Mouse (Mus musculus): ENCODE data around the gene Lgi1.

Gene Lgi1

DNA sequence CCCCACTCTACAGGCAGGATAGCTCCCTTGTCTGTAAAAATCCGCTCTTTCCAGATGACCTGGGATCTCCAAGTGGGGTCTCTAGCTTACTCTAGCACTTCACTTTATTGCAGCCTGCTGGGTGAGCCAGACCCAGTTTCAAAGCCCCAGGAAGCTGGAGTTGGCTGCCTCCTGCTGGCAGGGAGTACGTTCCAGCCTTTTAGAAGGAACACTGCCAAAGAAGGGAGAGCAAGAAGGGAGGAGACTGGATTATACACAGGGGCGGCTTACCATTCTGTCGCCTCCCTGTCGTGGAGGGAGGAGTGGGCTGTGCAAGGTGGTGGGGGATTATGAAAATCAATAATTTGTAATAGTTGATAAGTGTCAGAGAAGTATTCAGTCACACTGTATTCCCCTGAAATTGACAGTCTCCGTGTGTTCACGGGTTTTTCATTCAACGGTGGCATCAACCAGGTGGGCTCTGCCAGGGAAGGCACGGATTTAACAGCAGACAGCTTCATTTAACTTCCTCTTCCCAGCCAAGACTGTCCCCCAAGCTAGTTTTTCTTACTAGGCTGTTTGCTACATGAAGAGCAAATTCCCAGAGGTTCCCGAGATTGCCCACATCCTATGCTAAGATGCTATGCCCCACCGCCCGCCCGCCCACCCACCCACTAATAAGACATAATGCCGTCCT, 369 bp upstream of the Lgi1 start:
- no peak for DNase-seq (ENCODE audit: low spot score in 2 of 2)

DNA sequence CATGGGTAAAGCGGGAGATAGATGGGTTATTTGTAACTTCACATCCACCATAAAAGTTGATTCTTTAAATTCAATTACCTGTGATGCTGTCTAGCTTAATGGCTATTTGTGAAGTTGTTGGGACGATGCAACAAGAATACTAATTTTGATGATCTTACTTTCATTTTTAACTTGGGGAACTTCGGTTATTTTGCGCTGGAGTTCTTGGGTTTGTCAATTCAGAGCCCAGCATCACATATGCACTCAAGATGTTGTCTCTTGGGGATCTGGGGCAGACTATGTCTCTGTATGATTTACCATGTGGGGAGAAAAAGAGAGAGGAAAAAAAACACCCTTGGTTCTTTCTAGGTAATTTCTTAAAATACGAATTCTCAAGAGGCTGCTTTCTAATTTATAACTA, 1.4 kb downstream of the Lgi1 start:
- no peak for DNase-seq (ENCODE audit: low spot score in 2 of 2)

DNA sequence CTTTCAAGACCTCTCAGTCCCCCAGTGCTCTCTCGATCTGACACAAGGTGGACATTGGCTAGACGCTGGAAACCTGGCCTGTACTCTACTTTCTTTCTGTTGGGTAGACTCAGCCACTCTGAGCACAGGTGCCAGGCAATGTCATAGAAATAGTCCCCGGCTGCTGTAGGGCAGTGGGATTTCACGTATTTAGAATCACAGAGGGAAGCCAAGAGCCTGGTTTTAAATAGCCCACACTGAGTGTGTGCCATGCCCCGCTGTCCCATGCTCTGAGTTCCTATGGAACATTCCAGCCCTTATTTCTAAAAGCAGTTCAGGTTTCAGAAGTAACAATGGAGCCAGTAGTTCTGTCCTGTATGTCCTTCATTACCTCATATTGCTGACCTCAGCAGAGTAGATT, 3.1 kb downstream of the Lgi1 start:
- no peak for DNase-seq (ENCODE audit: low spot score in 2 of 2)

DNA sequence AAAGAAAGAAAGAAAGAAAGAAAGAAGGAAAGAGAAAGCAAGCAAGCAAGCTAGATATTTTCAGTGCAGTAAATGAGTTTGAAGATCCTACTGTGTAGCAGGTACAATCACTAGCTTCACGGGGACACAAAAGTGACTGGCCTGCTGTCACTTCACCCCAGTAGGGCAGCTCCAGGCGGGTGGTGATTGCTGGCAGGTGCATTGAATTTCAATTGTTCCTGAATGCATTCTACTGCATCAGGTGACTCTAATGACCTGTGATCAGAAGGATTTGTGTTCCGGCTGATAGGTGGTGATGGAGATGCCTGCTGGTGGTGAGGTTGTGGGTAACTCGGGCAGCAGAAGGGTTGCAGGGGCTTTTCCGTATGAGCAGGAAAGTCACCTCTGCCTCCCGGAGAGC, 6.7 kb downstream of the Lgi1 start:
- DNase-seq (ENCODE audit: low spot score in 2 of 2) = no peak

DNA sequence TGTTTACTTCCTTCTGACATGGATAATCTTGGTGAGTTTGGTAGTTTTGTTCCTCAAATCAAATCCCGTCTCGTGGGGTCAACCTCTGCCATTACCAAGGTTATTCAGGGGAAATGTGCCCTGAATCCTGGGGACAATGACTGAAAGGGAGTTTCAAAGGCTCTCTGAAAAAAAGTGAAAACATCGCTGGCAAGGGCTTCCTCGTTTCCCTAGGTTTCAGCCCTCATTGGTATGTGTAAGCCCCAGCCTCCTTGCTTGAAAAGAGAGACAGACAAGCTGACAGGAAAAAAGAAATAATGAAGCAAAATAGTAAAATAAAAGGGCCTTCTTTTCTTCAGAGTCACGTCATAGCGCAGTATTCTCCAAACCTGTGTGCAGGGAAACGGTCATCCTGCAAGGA, 9.5 kb downstream of the Lgi1 start:
- no peak for DNase-seq (ENCODE audit: low spot score in 2 of 2)

DNA sequence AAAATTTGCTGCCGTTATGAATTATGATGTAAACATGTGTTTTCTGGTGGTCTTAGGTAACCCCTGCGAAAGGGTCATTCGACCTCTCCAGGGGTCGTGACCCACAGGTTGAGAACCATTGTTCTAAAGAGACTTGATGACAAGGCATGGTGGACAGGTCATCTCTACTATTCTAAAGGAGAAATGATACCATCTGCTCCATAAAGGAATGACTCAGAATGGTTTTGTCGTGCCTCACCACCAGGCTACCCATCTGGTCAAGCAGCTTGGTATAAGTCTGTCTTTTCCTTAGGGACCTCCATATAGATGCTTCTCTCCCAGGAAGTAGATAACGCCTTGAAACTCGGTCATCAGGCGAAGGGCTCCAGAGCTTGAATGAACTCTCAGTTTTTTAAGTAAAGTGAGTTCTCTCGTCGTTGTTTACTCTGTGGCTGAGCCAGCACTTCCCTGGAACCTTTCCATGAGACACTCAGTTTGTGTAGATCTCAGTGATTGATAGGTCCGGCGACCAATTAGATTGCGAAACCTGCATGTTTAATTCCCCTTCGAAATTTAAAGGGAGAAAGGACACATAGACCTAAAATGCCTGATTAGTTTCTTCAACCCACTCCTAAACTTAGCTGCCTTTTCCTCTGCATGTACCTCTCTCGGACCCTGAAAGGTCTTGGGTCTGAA, 10.5 kb downstream of the Lgi1 start:
- DNase-seq (ENCODE audit: low spot score in 2 of 2) = peak in 1 of 2 experiments; percentile 22

DNA sequence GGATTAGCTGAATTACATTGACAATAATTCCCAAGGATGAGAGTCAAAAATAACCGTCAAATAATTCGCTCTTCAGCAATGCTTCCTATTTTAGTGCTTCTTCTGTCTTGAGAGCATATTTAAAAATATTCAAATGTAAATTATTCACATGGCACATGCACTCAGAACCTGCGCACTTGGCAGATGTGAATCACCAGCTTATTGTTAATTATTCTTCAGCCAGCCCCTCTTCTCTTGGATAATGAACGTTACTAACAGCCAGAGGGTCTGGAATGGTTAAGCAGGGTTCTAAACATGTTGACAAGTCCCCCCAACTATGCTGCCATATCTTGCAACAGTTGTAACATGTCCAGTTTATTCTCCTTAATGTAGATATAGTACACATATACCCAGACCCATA, 11.9 kb downstream of the Lgi1 start:
- DNase-seq (ENCODE audit: low spot score in 2 of 2) = no peak

DNA sequence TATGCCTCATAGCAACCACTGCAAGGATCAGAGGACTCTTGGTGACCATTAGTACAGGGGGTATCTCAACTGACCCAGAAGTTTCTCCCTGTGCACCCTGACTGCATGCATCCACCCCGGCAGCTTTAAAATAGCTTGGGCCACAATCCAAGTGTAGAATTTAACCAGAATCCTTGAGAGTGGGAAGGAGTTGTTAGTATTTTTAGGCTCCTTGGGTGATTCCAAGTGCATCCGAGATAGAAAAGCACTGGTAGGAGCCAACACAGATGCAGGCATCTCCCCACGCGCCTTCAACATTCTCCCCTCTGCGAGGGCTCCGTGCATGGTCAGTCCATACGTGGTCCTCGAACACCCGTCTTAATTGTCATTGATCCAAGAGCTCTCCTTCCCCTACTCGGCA, 15.9 kb downstream of the Lgi1 start:
- no peak for DNase-seq (ENCODE audit: low spot score in 2 of 2)

DNA sequence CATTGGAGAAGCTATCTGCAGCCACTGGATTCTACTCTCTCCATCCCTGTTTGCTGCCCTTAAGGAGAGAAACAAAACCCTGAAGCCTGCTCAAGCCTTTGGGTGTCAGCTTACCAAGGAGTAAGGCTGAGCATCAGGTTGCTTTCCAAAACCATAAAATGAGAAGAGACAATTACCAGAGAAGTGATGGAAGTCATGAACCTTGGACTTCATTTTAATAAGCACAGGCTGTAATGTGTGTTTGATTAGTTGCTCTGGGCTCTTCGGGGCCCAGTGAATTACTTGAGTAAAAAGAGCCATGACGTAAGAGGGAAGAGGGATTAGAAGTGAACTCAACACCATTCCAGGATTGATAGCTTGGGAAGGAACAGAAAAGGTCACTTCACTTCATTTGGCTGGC, 18.1 kb downstream of the Lgi1 start:
- no peak for DNase-seq (ENCODE audit: low spot score in 2 of 2)

DNA sequence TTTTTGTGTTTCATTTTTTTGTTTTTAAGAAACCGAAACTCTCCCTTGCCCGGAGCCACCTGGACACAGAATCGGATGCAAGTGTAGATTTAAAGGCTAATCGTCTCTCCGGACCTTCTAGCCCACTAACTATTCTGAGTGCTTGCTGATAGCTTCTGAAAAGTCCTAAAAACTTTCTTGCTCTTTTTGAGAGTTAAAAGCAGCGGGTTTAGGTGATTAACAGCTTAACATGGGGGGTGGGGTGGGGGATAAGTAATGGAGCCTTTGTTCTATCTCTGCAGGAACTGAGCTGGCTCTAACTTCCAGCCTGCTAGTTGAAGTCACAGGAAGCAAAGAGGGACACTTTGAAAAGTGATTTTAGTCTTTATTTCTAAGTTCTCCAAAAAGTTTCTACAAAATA, 24.2 kb downstream of the Lgi1 start:
- no peak for DNase-seq (ENCODE audit: low spot score in 2 of 2)

DNA sequence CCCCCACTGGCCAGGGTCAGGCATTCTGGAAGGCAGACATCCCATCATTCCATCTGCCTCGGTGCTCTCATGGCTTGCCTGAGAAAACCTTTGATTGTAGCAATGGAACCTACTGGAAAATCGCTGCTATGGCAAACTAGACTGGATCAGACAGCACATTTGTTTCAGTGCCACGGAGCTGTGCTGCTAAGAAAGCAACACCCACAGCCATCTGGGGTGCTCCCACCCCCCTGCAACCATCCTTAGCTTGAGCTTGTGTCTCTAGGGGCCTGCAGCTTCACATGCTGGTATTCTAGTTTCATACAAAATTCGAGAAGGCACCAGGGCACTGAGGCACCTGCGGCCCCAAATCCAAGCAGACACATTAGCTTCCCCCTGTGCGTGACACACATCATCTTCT, 27.1 kb downstream of the Lgi1 start:
- DNase-seq (ENCODE audit: low spot score in 2 of 2) = no peak

DNA sequence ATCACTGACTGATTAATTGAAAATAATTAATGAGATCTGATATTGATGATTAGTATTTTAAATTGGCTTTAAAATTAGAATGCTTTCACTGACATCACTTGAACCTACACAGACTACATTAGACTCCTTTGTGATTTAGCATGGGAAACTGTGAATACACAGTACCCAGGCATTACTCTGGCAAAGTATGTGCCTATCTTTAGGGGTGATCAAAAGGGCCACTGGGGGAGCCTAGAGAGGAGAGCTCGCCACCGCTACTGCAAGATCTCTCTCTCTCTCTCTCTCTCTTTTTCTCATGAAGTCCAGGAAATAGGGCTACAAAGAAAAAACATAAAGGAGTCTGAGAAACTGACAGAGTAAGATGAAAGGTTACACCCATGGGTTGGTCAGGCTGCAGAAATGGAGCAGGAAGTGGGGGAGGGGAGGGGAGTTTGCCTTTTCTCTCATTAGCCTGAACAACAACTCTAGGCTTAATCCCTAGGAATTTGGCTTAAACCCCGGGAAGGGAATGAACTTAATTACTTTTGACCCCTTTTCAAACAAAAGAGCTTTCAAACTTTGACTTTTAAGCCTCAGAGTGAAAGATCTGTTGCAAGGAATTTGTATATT, 33.8 kb downstream of the Lgi1 start:
- no peak for DNase-seq (ENCODE audit: low spot score in 2 of 2)

DNA sequence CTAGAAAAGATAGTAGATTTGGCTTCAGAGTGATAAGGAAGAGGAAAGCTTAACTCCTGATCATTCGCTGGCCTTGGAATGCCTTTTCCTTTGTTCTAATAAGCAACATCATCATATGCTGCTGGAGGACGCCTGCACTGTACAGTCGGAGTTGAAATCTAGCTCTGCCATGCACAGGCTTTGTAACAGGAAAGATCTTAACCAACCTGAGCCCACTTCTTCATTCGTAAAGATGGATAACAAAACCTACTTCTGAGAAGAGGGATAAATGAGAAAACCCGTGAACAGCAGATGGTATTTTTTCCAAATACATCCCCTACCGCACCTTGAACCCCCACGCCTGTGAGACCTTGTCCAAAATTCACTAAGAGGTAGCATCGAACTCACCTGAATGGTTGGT, 43.8 kb downstream of the Lgi1 start:
- no peak for DNase-seq (ENCODE audit: low spot score in 2 of 2)

DNA sequence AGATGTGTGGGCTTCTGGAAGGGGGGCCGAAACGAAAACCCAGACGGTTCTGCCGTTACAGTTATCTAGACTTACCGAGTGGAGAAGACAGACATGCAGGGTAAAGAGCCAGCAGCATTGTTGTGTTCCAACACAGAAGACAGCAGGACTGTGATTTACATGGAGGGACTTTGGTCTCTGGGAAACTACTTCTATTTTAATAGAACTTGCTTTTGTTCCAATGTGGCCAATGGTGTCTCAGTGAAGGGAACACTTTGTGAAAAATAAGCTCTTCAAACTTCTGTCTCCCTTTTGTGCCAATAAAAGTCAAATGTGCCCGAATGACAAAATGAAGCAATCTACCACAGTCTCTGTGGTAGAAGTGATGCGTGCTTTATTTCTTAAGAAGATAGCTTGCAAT, 50.8 kb downstream of the Lgi1 start:
- DNase-seq (ENCODE audit: low spot score in 2 of 2) = no peak

DNA sequence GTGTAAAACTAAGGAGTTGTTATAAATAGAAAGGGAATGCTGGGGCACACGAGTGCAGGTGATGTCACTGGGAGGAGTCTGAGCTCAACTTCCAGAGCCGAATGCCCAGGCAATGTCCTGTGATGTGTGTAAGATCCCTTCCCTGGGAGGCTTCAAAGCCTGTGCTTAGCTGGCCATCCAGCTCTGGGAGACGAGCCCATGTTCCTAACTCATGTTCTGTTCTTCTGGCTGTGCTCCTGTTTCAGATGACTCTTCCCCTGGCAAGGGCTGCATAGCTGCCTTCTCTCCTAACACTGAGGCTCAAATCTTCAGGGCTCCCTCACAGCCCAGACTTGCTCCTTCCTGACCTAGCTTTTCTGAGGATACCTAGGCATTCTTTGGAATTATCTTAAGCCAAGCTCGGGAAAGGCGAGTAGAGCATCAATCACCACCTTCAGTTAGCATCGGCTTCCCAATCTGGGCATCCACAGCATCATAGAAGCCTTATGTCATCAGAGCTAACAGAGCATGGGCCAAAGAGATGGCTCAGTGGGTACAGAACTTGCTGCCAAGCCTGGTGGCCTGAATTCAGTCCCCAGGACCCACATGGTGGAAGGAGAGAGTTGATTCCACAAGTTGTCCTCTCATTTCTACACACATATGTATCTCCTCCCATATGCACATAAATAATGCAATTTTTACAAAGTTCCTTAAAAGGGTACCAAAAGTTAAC, 52.4 kb downstream of the Lgi1 start:
- DNase-seq (ENCODE audit: low spot score in 2 of 2) = peak in 1 of 2 experiments; percentile 25

DNA sequence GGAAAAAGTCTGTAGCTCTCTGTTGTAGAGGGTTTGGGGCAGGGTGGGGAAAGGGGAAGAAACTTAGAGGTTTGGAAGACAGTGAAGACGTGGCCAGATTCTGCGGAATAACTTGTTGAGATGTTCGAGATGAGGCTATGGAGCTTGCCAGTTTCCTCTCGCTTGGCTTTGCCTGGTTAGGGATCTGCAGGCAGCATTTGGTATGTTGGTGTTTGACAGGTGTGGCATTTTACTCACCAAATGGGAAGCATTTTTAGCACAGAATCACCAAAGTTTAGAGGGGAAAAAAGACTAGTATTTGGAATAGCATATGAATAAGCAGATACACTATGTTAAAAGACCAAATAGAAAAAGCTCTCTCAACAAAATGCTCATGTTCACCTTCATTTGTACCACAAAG, 54.0 kb downstream of the Lgi1 start:
- no peak for DNase-seq (ENCODE audit: low spot score in 2 of 2)

DNA sequence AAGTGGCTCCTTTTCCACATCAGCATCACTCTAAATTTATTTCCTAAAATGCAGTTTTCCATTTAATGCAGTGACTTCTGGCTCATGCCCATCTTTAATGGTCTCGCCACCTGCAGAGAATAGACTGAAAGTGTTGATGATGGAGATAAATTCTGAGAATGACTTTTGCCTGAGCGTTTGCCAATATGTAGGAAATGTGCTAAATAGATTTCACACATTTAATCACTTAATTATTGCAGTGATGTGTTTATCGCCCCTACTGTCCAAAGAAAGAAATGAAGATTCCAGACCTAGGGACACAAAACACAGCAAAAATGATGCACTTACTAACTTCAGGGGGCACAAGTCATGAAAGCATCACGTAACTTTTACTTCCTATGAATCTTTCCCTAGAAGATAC, 54.8 kb downstream of the Lgi1 start:
- no peak for DNase-seq (ENCODE audit: low spot score in 2 of 2)

DNA sequence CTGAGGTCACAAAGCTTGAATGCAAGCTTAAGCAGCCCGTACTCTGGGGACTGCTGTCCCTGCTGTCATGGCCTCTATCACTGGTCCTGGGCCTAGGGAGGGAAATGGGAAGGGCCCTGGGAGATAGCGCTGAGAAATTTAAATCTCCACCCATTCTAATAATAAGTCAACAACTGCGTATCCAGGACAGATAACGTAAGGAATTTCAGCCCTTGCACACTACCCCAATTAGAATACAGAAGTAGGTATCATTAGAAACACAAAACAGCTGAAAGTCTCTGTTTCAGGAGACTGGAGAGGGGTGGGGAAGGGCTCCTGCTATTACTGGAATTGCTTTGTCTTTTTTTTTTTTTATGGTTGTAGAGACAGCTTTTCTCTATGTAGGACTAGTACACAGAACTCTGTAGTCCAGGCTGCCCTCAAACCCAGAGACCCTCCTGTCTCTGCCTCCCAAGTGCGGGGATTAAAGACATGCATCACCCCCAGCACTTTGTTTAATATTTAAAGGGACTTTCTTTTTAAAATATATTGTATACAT, 56.4 kb downstream of the Lgi1 start:
- no peak for DNase-seq (ENCODE audit: low spot score in 2 of 2)

DNA sequence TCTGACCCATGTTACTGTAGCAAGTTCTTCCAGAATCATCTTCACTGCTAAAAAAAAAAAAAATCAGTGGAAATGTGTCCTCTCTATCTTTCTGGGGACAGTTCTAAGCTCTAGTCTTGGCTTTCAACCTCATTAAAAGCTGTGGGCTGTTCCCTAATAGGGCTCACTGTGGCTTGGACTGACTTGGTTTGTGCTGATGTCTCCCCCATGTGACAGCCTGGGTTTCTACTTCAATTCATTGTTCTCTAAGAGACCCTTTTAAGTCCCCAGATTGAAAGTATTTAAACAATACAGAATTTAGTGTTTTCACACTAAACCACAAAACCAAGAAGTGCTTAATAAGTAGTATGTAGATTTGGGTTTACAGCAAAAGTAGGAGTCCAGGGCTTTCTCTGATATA, 59.4 kb downstream of the Lgi1 start:
- no peak for DNase-seq (ENCODE audit: low spot score in 2 of 2)

DNA sequence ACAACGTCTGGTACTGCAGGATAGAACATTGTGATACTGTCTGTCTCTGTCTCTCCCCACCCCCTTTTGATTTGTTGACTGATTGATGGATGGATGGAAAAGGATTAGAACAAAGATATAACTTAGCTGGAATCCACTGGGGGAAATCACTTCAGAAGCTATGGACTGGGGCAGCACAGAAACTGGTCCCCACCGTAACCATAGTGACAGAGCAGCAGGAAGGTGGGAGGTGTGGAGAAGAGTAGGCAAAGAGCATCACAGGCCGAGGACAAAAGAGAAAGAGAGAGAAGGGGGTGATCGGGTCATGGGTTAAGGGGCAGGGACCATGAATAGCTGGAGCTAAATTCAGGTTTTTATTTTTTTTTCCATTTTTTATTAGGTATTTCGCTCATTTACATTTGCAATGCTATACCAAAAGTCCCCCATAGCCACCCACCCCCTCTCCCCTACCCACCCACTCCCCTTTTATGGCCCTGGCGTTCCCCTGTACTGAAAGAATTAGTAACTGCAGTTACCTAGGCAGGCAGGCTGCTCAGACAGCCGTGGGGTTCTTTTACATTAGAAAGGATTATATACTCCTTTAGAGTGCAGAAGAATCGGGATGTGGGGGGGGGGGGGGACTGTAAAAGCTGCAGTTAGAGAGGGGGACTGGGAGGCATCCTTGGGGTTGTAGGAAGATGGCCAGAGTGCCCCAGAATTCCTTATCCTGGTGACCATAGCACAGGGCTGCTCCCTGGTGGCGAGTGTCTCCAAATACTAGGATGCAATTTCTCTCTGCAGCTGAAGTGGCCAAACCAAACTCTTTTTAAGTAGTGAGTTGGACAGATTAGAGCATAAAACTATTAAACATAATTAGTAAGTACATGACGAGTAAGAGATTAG, 60.1 kb downstream of the Lgi1 start:
- DNase-seq (ENCODE audit: low spot score in 2 of 2) = no peak

DNA sequence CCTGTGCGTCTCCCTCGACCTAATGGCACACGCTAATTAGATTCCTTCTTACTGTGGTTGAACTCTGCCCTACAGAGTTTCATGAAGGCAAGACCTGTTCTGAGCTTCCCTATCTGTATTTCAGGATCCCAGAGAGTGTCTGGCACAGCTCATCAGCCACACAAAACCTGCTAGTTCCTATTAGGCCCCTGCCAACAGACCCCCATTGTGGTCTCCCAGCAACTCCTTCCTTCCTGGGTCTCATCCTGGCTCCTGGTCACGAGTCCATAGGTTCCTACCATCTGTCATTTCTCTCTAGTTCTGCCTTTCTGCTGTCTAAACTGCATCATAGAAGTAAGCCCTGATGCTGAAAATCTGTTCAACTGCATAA, 60.7 kb downstream of the Lgi1 start:
- DNase-seq (ENCODE audit: low spot score in 2 of 2) = no peak

DNA sequence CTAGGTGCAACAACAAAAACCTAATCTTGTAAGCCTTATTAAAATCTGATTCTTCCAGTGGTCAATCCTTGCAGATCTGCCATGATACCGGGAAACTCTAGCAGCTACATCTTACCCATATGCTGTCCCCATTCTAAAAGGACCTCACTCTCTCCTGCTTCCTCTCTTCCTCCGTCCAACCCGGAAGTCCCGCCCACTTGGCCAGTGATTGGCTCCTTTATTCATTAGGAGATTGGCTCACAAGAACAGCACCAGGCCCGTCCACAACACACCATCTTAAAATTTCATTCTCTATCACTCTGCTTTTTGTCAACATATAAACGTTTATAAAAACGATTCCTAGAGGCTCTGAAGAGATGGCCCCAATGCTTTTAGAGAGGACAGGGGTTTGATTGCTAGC, 61.5 kb downstream of the Lgi1 start:
- no peak for DNase-seq (ENCODE audit: low spot score in 2 of 2)
